Mouse (Mus musculus) spleen, adult 2 months (tissue): ENCODE results near the gene Rad51b. TPM values are rescaled to one million over a fixed set of nuclear protein-coding genes. Genes with fewer than 3 reads are reported as not detected.

Experiments
- DNase-seq, 2 experiments: peaks; one replicate each; pipeline versions ENCODE4 v3.0.0 to v3.0.0-alpha.2; 2012 to 2021; ENCODE audit warnings: low spot score in 2 of 2, low read depth in 1 of 2
- H3K27ac ChIP-seq: fragments of 200-500 bp; 2 replicates; pipeline ENCODE4 v1.5.1; 2012; ENCODE audit warnings: low read length, inconsistent platforms; ENCODE audit not compliant: insufficient read depth
- H3K27me3 ChIP-seq: fragments of 200-500 bp; 2 replicates; pipeline ENCODE4 v1.6.1; 2012; ENCODE audit warnings: mild to moderate bottlenecking, moderate library complexity, low read length, inconsistent platforms; ENCODE audit not compliant: control insufficient read depth, insufficient read depth
- H3K36me3 ChIP-seq: fragments of 200-500 bp; 2 replicates; pipeline ENCODE4 v1.6.1; 2012; ENCODE audit warnings: mild to moderate bottlenecking, low read length, inconsistent platforms; ENCODE audit not compliant: control insufficient read depth, insufficient read depth
- H3K4me1 ChIP-seq: fragments of 200-500 bp; 2 replicates; pipeline ENCODE4 v1.6.1; 2011; ENCODE audit warnings: inconsistent platforms; ENCODE audit not compliant: control insufficient read depth, insufficient read depth, insufficient read length
- H3K4me3 ChIP-seq: fragments of 200-500 bp; 2 replicates; pipeline ENCODE4 v1.5.1; 2011; ENCODE audit warnings: mild to moderate bottlenecking, inconsistent platforms; ENCODE audit not compliant: insufficient read depth, insufficient read length; ENCODE audit errors: extremely low read depth
- CTCF ChIP-seq: fragments of 200-500 bp; IDR thresholded peaks from 2 replicates; pipeline ENCODE4 v1.5.1; 2011; ENCODE audit warnings: mild to moderate bottlenecking, inconsistent platforms; ENCODE audit not compliant: insufficient read depth, insufficient read length, insufficient replicate concordance; ENCODE audit errors: extremely low read depth
- POLR2A ChIP-seq: fragments of 200-500 bp; IDR thresholded peaks from 2 replicates; pipeline ENCODE4 v1.6.1; 2011; ENCODE audit warnings: low read depth, low read length, inconsistent platforms
- WGBS: fragments of 180-500 bp; shearing (Covaris S2); methylation state at CpG from one replicate; pipeline ENCODE4 v1.1.7; 2018; 5-methylcytosine and 5-hydroxymethylcytosine counted together
- polyA plus RNA-seq: library from polyadenylated mRNA; depleted of rRNA; stranded (reverse); fragments of >200 nt; gene quantifications from 2 replicates; pipeline ENCODE4 v1.2.3, GENCODE M21; 2012

The Rad51b gene
- polyA plus RNA-seq, 1 experiment = 0.26 TPM

- Histone ChIP-seq H3K27me3 (no peaks in the 10 kb centered on the region), H3K4me1 (peaks cover 10% of the 10 kb centered on the region; the same call in 1 of the 2 replicates), H3K36me3 (no peaks in the 10 kb centered on the region), H3K4me3 (no peak overlapping the region), H3K27ac (no peak overlapping the region)
- TF ChIP-seq CTCF (no peak), POLR2A (no peak)
- 90% methylated on average over 5 of the region's 5 CpGs for WGBS
- no peak for DNase-seq
These were observed 318.7 kb downstream of the Rad51b start for GRCm38 (mm10) chr12:79615717-79616316.

GRCm38 (mm10) chr12:79619009-79619408, 321.9 kb downstream of the Rad51b start:
- TF ChIP-seq CTCF (peak; percentile 31; the same call in 1 of the 2 replicates), POLR2A (no peak)
- H3K27me3 ChIP-seq = no peaks in the 10 kb centered on the region
- no peaks in the 10 kb centered on the region for H3K36me3 ChIP-seq
- DNase-seq = no peak
- H3K4me3 ChIP-seq = no peak overlapping the region
- WGBS = 70% methylated on average over 1 of the region's 1 CpGs
- no peak overlapping the region for H3K27ac ChIP-seq
- peaks cover 8% of the 10 kb centered on the region; the same call in 1 of the 2 replicates for H3K4me1 ChIP-seq

- peaks cover 19% of the 10 kb centered on the region for H3K4me1 ChIP-seq
- 89% methylated on average over 5 of the region's 5 CpGs for WGBS
- no peak overlapping the region for H3K4me3 ChIP-seq
- no peak for DNase-seq
- TF ChIP-seq POLR2A (no peak), CTCF (no peak)
- H3K27ac ChIP-seq = no peak overlapping the region
- no peaks in the 10 kb centered on the region for H3K27me3 ChIP-seq
- no peaks in the 10 kb centered on the region for H3K36me3 ChIP-seq
These were observed 323.6 kb downstream of the Rad51b start for GRCm38 (mm10) chr12:79620693-79621092.

GRCm38 (mm10) chr12:79623308-79623707, 326.2 kb downstream of the Rad51b start:
- no peak for DNase-seq
- H3K27ac ChIP-seq = peak overlapping the region; percentile 56
- H3K4me1 ChIP-seq = peaks cover 35% of the 10 kb centered on the region
- 51% methylated on average over 1 of the region's 1 CpGs for WGBS
- TF ChIP-seq POLR2A (no peak; the same call in 1 of the 2 replicates), CTCF (no peak)
- H3K36me3 ChIP-seq = no peaks in the 10 kb centered on the region
- no peak overlapping the region for H3K4me3 ChIP-seq
- H3K27me3 ChIP-seq = no peaks in the 10 kb centered on the region

GRCm38 (mm10) chr12:79625699-79626554, 328.8 kb downstream of the Rad51b start:
- DNase-seq = no peak
- Histone ChIP-seq H3K4me3 (no peak overlapping the region), H3K27me3 (no peaks in the 10 kb centered on the region), H3K36me3 (no peaks in the 10 kb centered on the region), H3K4me1 (peaks cover 50% of the 10 kb centered on the region), H3K27ac (peak overlapping the region; percentile 91)
- TF ChIP-seq CTCF = no peak
- no peak for TF ChIP-seq POLR2A
- 9% methylated on average over 7 of the region's 7 CpGs for WGBS

- no peak for DNase-seq
These were observed 329.5 kb downstream of the Rad51b start for GRCm38 (mm10) chr12:79626555-79627080.

More at GRCm38 (mm10) chr12:79626555-79627080, 329.5 kb downstream of the Rad51b start:
- H3K4me3 ChIP-seq = no peak overlapping the region
- WGBS = 55% methylated on average over 4 of the region's 4 CpGs
- no peaks in the 10 kb centered on the region for H3K27me3 ChIP-seq
- no peak for TF ChIP-seq POLR2A
- no peak for TF ChIP-seq CTCF
- H3K36me3 ChIP-seq = no peaks in the 10 kb centered on the region
- peaks cover 50% of the 10 kb centered on the region for H3K4me1 ChIP-seq
- H3K27ac ChIP-seq = peak overlapping the region; percentile 91
